ENCODE assay signal across 8 mouse cellular contexts in genomic region chr9:122311051-122311760, GRCm38 (mm10). TPM values are rescaled to one million over a fixed set of nuclear protein-coding genes. Genes with fewer than 3 reads are reported as not detected.
DNase-seq lines count a peak whose midpoint lies in the region; ATAC-seq lines count a peak whose summit lies in the region.

No protein-coding gene starts in this region.

- H3K4me2 ChIP-seq in forebrain, embryonic 15.5 days (replicated peaks), result peak overlapping the region; percentile 59
- peak overlapping the region; percentile 67 for H3K4me2 ChIP-seq in kidney, embryonic 15.5 days
- peak overlapping the region; percentile 48 for H3K4me2 ChIP-seq in midbrain, embryonic 11.5 days

- WGBS in forebrain, embryonic 15.5 days, result 70% methylated on average over 7 of the region's 7 CpGs
- WGBS in kidney, embryonic 15.5 days, result 67% methylated on average over 7 of the region's 7 CpGs
- WGBS in midbrain, embryonic 11.5 days, result 72% methylated on average over 7 of the region's 7 CpGs

- peaks cover 15% of the 10 kb centered on the region for H3K4me1 ChIP-seq in forebrain, embryonic 15.5 days
- H3K4me1 ChIP-seq in kidney, embryonic 15.5 days, result peaks cover 11% of the 10 kb centered on the region
- H3K4me1 ChIP-seq in midbrain, embryonic 11.5 days (ENCODE audit: control insufficient read depth, insufficient read depth, low read length), result no peaks in the 10 kb centered on the region

- no peaks in the 10 kb centered on the region for H3K9me3 ChIP-seq in forebrain, embryonic 15.5 days
- no peaks in the 10 kb centered on the region for H3K9me3 ChIP-seq in kidney, embryonic 15.5 days (replicated peaks)
- H3K9me3 ChIP-seq in midbrain, embryonic 11.5 days (ENCODE audit: control insufficient read depth, low read length), result no peaks in the 10 kb centered on the region

- H3K27ac ChIP-seq in forebrain, embryonic 15.5 days (replicated peaks), result peak overlapping the region; percentile 72
- H3K27ac ChIP-seq in kidney, embryonic 15.5 days, result peak overlapping the region; percentile 79; the same call in 1 of the 2 replicates
- H3K27ac ChIP-seq in midbrain, embryonic 11.5 days (ENCODE audit: low read depth, low read length), result no peak overlapping the region

- H3K36me3 ChIP-seq in forebrain, embryonic 15.5 days, result no peaks in the 10 kb centered on the region
- H3K36me3 ChIP-seq in kidney, embryonic 15.5 days, result no peaks in the 10 kb centered on the region
- H3K36me3 ChIP-seq in midbrain, embryonic 11.5 days (ENCODE audit: control insufficient read depth, insufficient read depth, low read length), result no peaks in the 10 kb centered on the region

- peak overlapping the region; percentile 43 for H3K4me3 ChIP-seq in forebrain, embryonic 15.5 days
- H3K4me3 ChIP-seq in kidney, embryonic 15.5 days (replicated peaks), result peak overlapping the region; percentile 55
- H3K4me3 ChIP-seq in midbrain, embryonic 11.5 days (ENCODE audit: low read depth, low read length), result peak overlapping the region; percentile 35; the same call in 1 of the 2 replicates

- 0 out of 2 replicates have a peak, but pooled peaks have one; percentile 5 for ATAC-seq in forebrain, embryonic 15.5 days (replicated peaks)
- ATAC-seq in kidney, embryonic 15.5 days (replicated peaks; ENCODE audit: low FRiP score), result peak; percentile 37
- ATAC-seq in midbrain, embryonic 11.5 days (ENCODE audit: low FRiP score), result 0 out of 2 replicates have a peak, but pooled peaks have one; percentile 7

- 0 out of 2 replicates have a peak, but pooled peaks cover 2% of the 10 kb centered on the region for H3K27me3 ChIP-seq in forebrain, embryonic 15.5 days
- 0 out of 2 replicates have a peak, but pooled peaks cover 4% of the 10 kb centered on the region for H3K27me3 ChIP-seq in kidney, embryonic 15.5 days
- H3K27me3 ChIP-seq in midbrain, embryonic 11.5 days (ENCODE audit: control insufficient read depth, insufficient read depth, low read length), result no peaks in the 10 kb centered on the region

- H3K9ac ChIP-seq in forebrain, embryonic 15.5 days (replicated peaks), result peak overlapping the region; percentile 59; the same call in 1 of the 2 replicates
- H3K9ac ChIP-seq in kidney, embryonic 15.5 days, result peak overlapping the region; percentile 60
- H3K9ac ChIP-seq in midbrain, embryonic 11.5 days (ENCODE audit: low read length), result peak overlapping the region; percentile 63

- peak; percentile 31 for DNase-seq in testis, postnatal 10 days (ENCODE audit: low spot score)
- no peak for DNase-seq in testis, postnatal 14 days (ENCODE audit: low spot score)
- peak; percentile 90 for DNase-seq in midbrain, embryonic 11.5 days (ENCODE audit: low spot score, missing footprints)
- DNase-seq in frontal cortex, postnatal 25 days (ENCODE audit: low spot score in 2 of 2), result no peak
- no peak for DNase-seq in right cerebral cortex, postnatal 36 days (ENCODE audit: low spot score in 2 of 2)
- DNase-seq in thymus, postnatal 10 days (ENCODE audit: low spot score in 2 of 2), result no peak

RNA-seq across cellular contexts. Expression of gene Ano10, which starts 17.0 kb away (rescaled TPM):
- 34.4 and 35.2 TPM in 2 replicates for polyA plus RNA-seq in forebrain, embryonic 15.5 days (2015; fragmentation: Nextera tagmentation; extraction: Ambion mirVana)
- 32.0 and 36.2 TPM in 2 replicates for polyA plus RNA-seq in kidney, embryonic 15.5 days (2015; fragmentation: Nextera tagmentation; extraction: Ambion mirVana)
- 39.4 and 46.3 TPM in 2 replicates for polyA plus RNA-seq in midbrain, embryonic 11.5 days (2014; fragmentation: Nextera tagmentation; extraction: Ambion mirVana)

RNA-seq across cellular contexts. Expression of gene Abhd5, which starts 40.2 kb away (rescaled TPM):
- polyA plus RNA-seq in forebrain, embryonic 15.5 days (2015; fragmentation: Nextera tagmentation; extraction: Ambion mirVana), result 20.5 and 24.5 TPM in 2 replicates
- polyA plus RNA-seq in kidney, embryonic 15.5 days (2015; fragmentation: Nextera tagmentation; extraction: Ambion mirVana), result 20.9 and 27.4 TPM in 2 replicates
- 19.9 and 20.0 TPM in 2 replicates for polyA plus RNA-seq in midbrain, embryonic 11.5 days (2014; fragmentation: Nextera tagmentation; extraction: Ambion mirVana)

Comparison
In these comparisons a context has a peak if more than half of its experiments do, and no peak if none do; other contexts are left out.
1. DNase-seq: peak in testis, postnatal 10 days (single experiment) and midbrain, embryonic 11.5 days (single experiment); none in testis, postnatal 14 days (single experiment), frontal cortex, postnatal 25 days (0 of 2), right cerebral cortex, postnatal 36 days (0 of 2) and thymus, postnatal 10 days (0 of 2).
2. Peak in every context shown above with its lines, with median percentiles within 50 percentile points of each other: ATAC-seq, H3K4me2 ChIP-seq, H3K4me3 ChIP-seq and H3K9ac ChIP-seq.